Mouse (Mus musculus): ENCODE results near the gene Emilin3. TPM values are rescaled to one million over a fixed set of nuclear protein-coding genes. Genes with fewer than 3 reads are reported as not detected.

Gene Emilin3
- total RNA-seq, 2 experiments from 2014 or later = 0.07 to 0.17 TPM

GRCm38 (mm10) chr2:160916714-160917113, 4.6 kb upstream of the Emilin3 start:
- DNase-seq (ENCODE audit: low spot score) = no peak

DNA sequence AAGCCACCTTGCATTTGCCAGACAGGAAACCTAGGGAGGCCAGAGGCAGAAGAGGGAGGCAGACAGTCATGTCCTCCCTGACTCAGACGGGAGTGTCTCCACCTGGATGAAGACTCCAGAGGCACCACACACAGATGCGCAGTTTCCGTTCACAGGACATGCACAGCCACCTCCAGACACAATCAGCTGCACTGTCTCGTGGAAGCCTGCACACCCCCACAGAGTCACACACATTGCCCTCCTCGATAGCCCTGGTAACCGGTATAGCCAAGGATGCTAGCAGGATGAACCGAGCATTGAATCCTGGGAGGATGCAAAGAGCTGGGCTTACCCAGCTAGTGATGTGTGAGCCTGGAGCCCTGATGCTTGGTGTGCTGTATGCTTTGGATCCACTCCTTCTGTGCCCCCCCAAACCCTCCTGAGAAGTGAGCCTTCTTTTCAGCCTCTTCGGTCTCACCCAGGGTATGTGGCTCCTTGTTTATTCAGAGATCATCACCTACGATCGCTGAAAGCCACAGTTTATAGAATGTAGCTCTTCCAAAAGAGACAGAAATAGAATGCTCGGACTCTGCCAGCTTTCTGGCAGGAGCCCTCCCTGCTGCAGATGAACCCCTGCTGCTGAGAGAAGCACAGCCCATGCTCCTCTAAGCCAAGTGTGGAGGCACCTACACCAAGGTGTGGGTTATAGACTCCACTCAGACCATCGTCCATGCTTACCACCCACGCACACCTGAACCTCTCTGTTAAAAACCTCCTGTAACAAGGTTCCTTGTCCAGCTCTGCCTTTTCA, 3.9 kb upstream of the Emilin3 start:
- DNase-seq (ENCODE audit: low spot score) = no peak

GRCm38 (mm10) chr2:160914656-160915055, 2.5 kb upstream of the Emilin3 start:
- DNase-seq (ENCODE audit: low spot score) = no peak

DNA sequence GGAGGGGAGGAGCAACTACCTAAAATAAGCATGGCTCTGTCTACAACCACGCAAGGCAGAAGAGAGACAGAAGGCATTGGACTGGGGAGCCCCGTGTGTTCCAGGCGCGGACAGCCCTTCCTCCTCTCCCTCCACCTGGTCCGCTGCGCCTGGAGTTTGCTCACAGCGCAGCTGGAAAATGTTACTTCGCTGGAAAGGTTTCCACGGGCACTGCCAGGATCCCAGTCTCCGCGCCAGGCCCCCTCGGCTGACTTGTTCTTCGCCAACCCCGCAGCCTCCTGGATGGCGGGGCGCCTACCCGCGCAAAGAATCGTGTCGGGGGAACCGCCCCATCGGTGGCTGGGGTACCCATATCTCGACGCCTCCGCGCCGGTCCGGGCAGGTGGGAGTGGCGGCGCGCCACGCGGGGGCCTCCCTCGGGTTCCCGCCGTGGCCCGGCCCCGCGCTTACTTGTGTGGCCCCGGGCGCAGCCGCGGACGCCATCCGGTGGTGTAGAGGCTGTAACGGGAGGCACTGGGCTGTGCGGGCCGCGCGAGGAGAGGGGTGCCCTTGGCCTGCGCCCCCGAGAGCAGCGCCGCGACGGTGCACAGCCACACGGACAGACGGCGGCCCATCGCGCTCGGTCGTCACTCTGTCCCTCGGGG, 448 bp downstream of the Emilin3 start:
- no peak for DNase-seq (ENCODE audit: low spot score)

GRCm38 (mm10) chr2:160910633-160911032, 1.5 kb downstream of the Emilin3 start:
- DNase-seq (ENCODE audit: low spot score) = no peak

GRCm38 (mm10) chr2:160908607-160909006, 3.5 kb downstream of the Emilin3 start:
- no peak for DNase-seq (ENCODE audit: low spot score)

- DNase-seq (ENCODE audit: low spot score) = no peak
Measured at GRCm38 (mm10) chr2:160906101-160906500, 6.0 kb downstream of the Emilin3 start.

GRCm38 (mm10) chr2:160905301-160905700, 6.8 kb downstream of the Emilin3 start:
- no peak for DNase-seq (ENCODE audit: low spot score)

GRCm38 (mm10) chr2:160901656-160902412, 10.3 kb downstream of the Emilin3 start:
- DNase-seq (ENCODE audit: low spot score) = no peak

GRCm38 (mm10) chr2:160891697-160892096, 20.4 kb downstream of the Emilin3 start:
- DNase-seq (ENCODE audit: low spot score) = no peak

GRCm38 (mm10) chr2:160891045-160891444, 21.1 kb downstream of the Emilin3 start:
- no peak for DNase-seq (ENCODE audit: low spot score)

GRCm38 (mm10) chr2:160887859-160888258, 24.3 kb downstream of the Emilin3 start:
- DNase-seq (ENCODE audit: low spot score) = no peak

- peak; percentile 87 for DNase-seq (ENCODE audit: low spot score)
Measured at GRCm38 (mm10) chr2:160887284-160887683, 24.8 kb downstream of the Emilin3 start.

DNA sequence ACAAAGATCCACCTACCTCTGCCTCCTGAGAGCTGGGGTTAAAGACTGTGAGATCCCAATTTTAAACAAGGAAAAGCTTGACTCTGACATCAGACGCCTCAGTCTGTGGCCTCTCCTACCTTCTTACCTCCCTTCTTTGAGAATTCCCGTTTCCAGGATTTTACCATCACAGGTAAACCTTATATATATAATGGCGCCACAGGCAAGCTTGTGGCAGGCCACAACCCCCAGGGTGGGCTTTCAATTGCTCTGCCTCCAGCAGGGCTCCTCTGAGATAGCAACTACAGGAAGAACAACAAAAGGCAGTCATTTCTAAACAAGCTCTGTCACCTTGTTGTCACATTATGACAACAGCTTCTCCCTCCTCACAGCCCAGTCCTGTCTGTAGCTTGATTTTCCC, 25.9 kb downstream of the Emilin3 start:
- DNase-seq (ENCODE audit: low spot score) = no peak

- DNase-seq (ENCODE audit: low spot score) = no peak
Measured at GRCm38 (mm10) chr2:160884830-160885229, 27.3 kb downstream of the Emilin3 start.

GRCm38 (mm10) chr2:160883912-160884311, 28.2 kb downstream of the Emilin3 start:
- peak; percentile 88 for DNase-seq (ENCODE audit: low spot score)

DNA sequence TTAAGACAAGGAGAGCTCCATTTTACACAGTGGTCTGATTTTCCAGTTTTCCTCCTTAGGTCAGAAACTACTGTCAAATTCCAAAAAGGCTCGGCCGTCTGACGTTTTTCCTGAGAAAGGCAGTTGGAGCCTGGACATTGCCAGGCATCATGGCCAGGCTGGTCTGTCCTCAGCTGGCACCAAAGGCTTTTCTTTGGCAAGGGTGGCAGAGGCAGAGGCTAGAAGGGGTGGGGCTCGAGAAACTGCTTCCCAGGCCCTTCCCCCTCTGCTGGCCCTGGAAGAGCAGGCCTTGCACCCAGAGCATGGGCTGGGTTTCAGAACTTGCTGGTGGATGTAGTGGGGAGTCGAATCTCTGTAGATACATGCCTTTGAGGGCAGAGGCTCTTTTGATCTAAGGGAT, 29.7 kb downstream of the Emilin3 start:
- DNase-seq (ENCODE audit: low spot score) = no peak

DNA sequence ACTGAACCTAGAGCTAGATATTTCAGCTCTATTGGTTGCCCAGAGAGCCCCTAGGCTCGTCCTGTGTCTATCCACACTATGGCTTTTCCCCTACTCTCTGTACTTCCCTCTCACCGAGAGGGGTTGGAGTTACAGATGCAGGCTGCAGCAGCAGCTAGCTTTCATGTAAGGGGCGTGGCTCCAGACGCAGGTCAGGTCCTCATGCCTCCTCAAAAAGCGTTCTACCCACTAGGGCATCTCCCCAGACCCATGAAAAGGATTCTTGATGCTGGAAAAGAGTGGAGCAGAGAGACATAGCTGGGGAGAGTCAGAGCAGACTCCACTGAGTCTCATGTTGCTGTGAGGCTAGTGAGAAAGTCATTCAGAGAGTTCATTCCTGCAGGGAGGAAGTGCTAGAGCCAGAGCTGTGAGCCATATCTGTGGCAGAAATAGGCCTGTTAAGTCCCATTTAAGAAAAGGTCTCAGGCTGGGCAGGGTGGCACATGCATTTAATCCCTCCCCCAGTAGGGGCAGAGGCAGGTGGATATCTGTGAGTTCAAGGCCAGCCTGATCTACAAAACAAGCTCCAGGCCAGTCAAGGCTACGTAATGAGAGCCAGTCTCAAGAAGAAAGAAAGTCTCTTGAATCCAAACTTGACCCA, 30.5 kb downstream of the Emilin3 start:
- DNase-seq (ENCODE audit: low spot score) = no peak

DNA sequence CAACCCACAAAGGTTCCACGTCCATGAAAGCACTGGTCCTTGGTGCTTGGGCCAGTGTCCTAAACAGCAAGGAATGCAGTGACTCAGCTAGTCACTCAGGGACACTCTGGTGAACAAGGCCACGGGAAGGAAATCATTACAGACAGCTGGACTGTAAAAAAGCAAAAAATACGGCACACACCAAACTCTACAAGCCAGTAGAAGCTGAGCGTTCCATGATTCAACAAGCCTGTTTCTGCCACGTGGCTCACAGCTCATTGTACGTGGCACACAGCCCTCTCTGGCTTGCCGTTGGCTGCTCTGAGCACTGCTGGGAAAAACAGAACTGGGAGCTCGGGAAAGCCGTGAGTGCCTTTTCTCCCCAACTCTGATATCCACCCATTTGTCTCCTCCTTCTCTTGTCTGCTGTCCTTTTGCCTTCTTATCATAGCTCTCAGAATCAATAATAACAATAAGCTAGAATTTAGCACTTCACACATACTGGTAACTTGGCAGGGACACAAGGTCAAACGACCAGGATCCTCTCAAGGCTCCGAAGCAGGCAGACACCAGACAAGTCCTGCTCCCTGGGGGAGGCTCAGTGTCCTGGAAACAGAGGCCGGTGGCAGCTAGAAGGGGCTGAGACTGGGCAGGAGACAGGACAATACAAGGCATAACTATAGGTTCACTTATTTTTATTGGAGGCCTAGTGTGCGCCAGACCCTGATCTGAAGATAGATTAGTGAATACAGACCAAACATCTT, 31.5 kb downstream of the Emilin3 start, which contains the start of gene Lpin3:
Gene Lpin3 (plus strand): TSS at position 218 of the 743 bp plus-strand sequence.
- DNase-seq (ENCODE audit: low spot score) = peak; percentile 82

DNA sequence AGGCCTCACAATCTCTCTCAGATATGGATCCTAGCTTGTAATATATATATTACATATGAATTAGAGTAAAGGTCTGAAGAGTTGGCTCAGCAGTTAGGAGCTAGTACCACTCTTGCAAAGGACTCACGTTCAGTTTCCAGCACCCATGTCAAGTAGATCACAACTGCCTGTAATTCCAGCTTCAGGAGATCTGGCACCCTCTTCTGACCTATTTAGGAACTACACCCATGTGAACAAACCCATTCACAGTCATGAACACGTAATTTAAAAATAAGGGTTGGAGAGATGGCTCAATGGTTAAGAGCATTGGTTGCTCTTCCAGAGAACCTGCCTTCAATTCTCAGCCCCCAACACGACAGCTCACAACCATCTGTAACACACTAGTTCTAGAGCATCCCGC, 36.0 kb downstream of the Emilin3 start:
- no peak for DNase-seq (ENCODE audit: low spot score)
